Mouse (Mus musculus): ENCODE measurements around the gene Snap25. TPM values are rescaled to one million over a fixed set of nuclear protein-coding genes. Genes with fewer than 3 reads are reported as not detected.

Snap25 gene
- polyA plus RNA-seq, 1 experiment from 2014 or later, result 7.3 TPM

DNA sequence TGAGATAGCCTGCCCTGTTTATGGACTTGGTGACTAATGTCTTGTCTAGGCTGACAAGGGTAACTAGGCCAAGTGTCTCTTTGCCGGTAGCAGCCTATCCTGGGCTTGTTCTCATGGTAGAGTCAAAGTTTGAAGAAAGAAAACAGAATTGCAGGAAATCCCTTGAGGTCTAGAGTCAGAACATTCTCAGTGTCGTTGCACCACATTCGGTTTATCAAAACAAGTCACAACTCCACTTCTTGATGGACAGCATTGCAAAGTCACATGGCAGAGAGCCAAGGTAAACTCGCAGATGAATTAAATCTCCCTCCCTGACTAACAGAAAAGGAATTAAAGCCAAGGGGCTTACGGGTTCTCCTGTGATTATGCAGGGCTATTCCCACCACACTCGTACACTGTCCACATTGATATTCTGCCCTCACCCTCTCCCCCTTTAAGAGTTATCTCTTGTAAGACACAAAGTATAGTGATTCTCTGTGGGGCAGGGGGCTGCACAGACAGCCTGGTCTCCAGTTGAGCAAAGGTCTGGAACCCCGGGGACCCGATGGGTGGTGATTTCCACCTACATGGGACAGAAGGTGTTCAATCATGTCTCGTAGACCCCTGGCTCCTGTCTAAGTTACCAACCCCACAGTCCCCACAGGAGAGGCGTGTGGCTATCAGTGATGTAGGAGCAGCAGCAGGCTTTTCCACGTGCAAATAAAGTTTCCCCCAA lies 30.9 kb upstream of the Snap25 start:
- Histone ChIP-seq H3K4me3 (no peak overlapping the region), H3K27me3 (no peaks in the 10 kb centered on the region), H3K4me2 (replicated peaks) (no peak overlapping the region), H3K4me1 (peaks cover 24% of the 10 kb centered on the region), H3K9me3 (no peaks in the 10 kb centered on the region), H3K9ac (no peak overlapping the region), H3K36me3 (no peaks in the 10 kb centered on the region), H3K27ac (no peak overlapping the region)
- WGBS, result 70% methylated on average over 11 of the region's 11 CpGs
- no peak for ATAC-seq (ENCODE audit: insufficient number of reproducible peaks, insufficient read depth, low FRiP score, low TSS enrichment)

- Histone ChIP-seq H3K27me3 (no peaks in the 10 kb centered on the region), H3K4me1 (peaks cover 4% of the 10 kb centered on the region; the same call in 1 of the 2 replicates), H3K36me3 (no peaks in the 10 kb centered on the region), H3K9me3 (no peaks in the 10 kb centered on the region), H3K4me3 (no peak overlapping the region), H3K9ac (no peak overlapping the region), H3K27ac (no peak overlapping the region), H3K4me2 (replicated peaks) (no peak overlapping the region)
- WGBS, result 51% methylated on average over 3 of the region's 3 CpGs
- no peak for ATAC-seq (ENCODE audit: insufficient number of reproducible peaks, insufficient read depth, low FRiP score, low TSS enrichment)
Observed at GRCm38 (mm10) chr2:136686195-136686594, 27.1 kb upstream of the Snap25 start.

DNA sequence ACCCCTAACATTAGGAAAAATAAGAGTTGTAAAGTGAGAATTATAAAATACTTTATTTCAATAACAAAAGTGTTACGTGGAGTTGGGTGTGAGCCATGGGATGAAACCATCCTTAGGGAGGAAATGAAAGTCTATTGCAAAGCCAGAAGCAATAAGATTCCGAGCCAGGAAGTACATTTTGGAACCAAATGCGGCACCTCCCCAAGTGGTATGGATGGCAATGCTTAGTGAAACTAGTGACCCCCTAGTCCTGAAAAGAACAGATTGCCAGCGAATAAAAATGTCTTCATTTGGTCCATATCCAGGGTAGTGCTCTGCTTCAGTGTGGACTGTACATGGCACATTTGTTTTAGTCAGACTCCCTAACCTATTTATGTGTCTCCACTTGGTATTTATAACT lies 25.9 kb upstream of the Snap25 start:
- Histone ChIP-seq H3K27ac (no peak overlapping the region), H3K4me2 (replicated peaks) (no peak overlapping the region), H3K36me3 (no peaks in the 10 kb centered on the region), H3K9ac (no peak overlapping the region), H3K9me3 (no peaks in the 10 kb centered on the region), H3K4me3 (no peak overlapping the region), H3K27me3 (no peaks in the 10 kb centered on the region), H3K4me1 (peaks cover 3% of the 10 kb centered on the region; the same call in 1 of the 2 replicates)
- ATAC-seq (ENCODE audit: insufficient number of reproducible peaks, insufficient read depth, low FRiP score, low TSS enrichment), result no peak
- WGBS, result 81% methylated on average over 4 of the region's 4 CpGs

DNA sequence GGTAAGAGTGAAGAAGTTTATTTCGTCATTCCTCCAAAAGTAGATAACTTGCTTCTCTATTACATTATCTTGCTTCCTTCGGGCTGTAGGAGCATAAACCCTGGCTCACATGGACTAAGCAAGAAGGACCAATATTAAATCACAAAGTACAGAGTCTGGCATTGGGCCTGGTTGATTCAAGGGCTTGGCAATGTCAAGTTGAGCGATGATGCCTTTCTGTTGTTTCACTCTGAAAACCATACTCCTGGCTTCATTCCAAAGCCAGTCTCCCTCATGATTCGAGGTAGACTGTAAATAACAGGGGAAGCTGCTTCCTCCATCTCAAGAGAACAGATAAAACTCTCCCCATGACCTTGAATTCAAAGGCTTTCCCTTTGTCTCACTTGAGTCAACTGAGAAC lies 23.8 kb upstream of the Snap25 start:
- no peak overlapping the region for H3K4me2 ChIP-seq (replicated peaks)
- ATAC-seq (ENCODE audit: insufficient number of reproducible peaks, insufficient read depth, low FRiP score, low TSS enrichment), result no peak
- H3K4me1 ChIP-seq, result no peaks in the 10 kb centered on the region
- no peak overlapping the region for H3K27ac ChIP-seq
- H3K9ac ChIP-seq, result no peak overlapping the region
- no peaks in the 10 kb centered on the region for H3K9me3 ChIP-seq
- H3K4me3 ChIP-seq, result no peak overlapping the region
- H3K36me3 ChIP-seq, result no peaks in the 10 kb centered on the region
- 75% methylated on average over 4 of the region's 4 CpGs for WGBS
- H3K27me3 ChIP-seq, result no peaks in the 10 kb centered on the region

- Histone ChIP-seq H3K27me3 (no peaks in the 10 kb centered on the region), H3K36me3 (no peaks in the 10 kb centered on the region), H3K9ac (no peak overlapping the region), H3K4me2 (replicated peaks) (no peak overlapping the region), H3K4me3 (no peak overlapping the region), H3K27ac (no peak overlapping the region), H3K4me1 (no peaks in the 10 kb centered on the region), H3K9me3 (no peaks in the 10 kb centered on the region)
- 92% methylated on average over 1 of the region's 1 CpGs for WGBS
- ATAC-seq (ENCODE audit: insufficient number of reproducible peaks, insufficient read depth, low FRiP score, low TSS enrichment), result no peak
Observed at GRCm38 (mm10) chr2:136691681-136692080, 21.6 kb upstream of the Snap25 start.

GRCm38 (mm10) chr2:136699429-136700227 lies 13.6 kb upstream of the Snap25 start:
- H3K27ac ChIP-seq, result no peak overlapping the region
- no peak overlapping the region for H3K9ac ChIP-seq
- ATAC-seq (ENCODE audit: insufficient number of reproducible peaks, insufficient read depth, low FRiP score, low TSS enrichment), result no peak
- no peaks in the 10 kb centered on the region for H3K9me3 ChIP-seq
- no peaks in the 10 kb centered on the region for H3K4me1 ChIP-seq
- H3K27me3 ChIP-seq, result no peaks in the 10 kb centered on the region
- no peak overlapping the region for H3K4me3 ChIP-seq
- H3K36me3 ChIP-seq, result no peaks in the 10 kb centered on the region
- 72% methylated on average over 3 of the region's 3 CpGs for WGBS
- H3K4me2 ChIP-seq (replicated peaks), result no peak overlapping the region

- ATAC-seq (ENCODE audit: insufficient number of reproducible peaks, insufficient read depth, low FRiP score, low TSS enrichment), result no peak
- 75% methylated on average over 2 of the region's 2 CpGs for WGBS
- H3K4me1 ChIP-seq, result no peaks in the 10 kb centered on the region
- H3K36me3 ChIP-seq, result no peaks in the 10 kb centered on the region
- no peak overlapping the region for H3K4me3 ChIP-seq
- H3K9ac ChIP-seq, result no peak overlapping the region
- no peaks in the 10 kb centered on the region for H3K9me3 ChIP-seq
- no peaks in the 10 kb centered on the region for H3K27me3 ChIP-seq
- H3K4me2 ChIP-seq (replicated peaks), result no peak overlapping the region
- H3K27ac ChIP-seq, result no peak overlapping the region
Observed at GRCm38 (mm10) chr2:136703376-136703775, 9.9 kb upstream of the Snap25 start.

GRCm38 (mm10) chr2:136711155-136711554 lies 2.1 kb upstream of the Snap25 start:
- Histone ChIP-seq H3K4me2 (replicated peaks) (no peak overlapping the region), H3K36me3 (no peaks in the 10 kb centered on the region), H3K4me1 (peaks cover 13% of the 10 kb centered on the region), H3K4me3 (no peak overlapping the region), H3K27me3 (peaks cover 3% of the 10 kb centered on the region; the same call in 1 of the 2 replicates), H3K9me3 (no peaks in the 10 kb centered on the region), H3K9ac (no peak overlapping the region), H3K27ac (no peak overlapping the region)
- ATAC-seq (ENCODE audit: insufficient number of reproducible peaks, insufficient read depth, low FRiP score, low TSS enrichment), result no peak
- WGBS, result 59% methylated on average over 3 of the region's 3 CpGs

GRCm38 (mm10) chr2:136711746-136712440 lies 1.4 kb upstream of the Snap25 start:
- 5% methylated on average over 20 of the region's 28 CpGs for WGBS
- Histone ChIP-seq H3K4me2 (replicated peaks) (peak overlapping the region; percentile 63), H3K27ac (no peak overlapping the region), H3K27me3 (peaks cover 3% of the 10 kb centered on the region; the same call in 1 of the 2 replicates), H3K4me1 (peaks cover 13% of the 10 kb centered on the region), H3K9me3 (no peaks in the 10 kb centered on the region), H3K4me3 (peak overlapping the region; percentile 41), H3K9ac (no peak overlapping the region), H3K36me3 (no peaks in the 10 kb centered on the region)
- ATAC-seq (ENCODE audit: insufficient number of reproducible peaks, insufficient read depth, low FRiP score, low TSS enrichment), result no peak

- H3K4me2 ChIP-seq (replicated peaks), result peak overlapping the region; percentile 63
- WGBS, result under 1% methylated on average over 13 of the region's 13 CpGs
- H3K4me1 ChIP-seq, result peaks cover 13% of the 10 kb centered on the region
- H3K27me3 ChIP-seq, result peaks cover 3% of the 10 kb centered on the region; the same call in 1 of the 2 replicates
- H3K36me3 ChIP-seq, result no peaks in the 10 kb centered on the region
- no peaks in the 10 kb centered on the region for H3K9me3 ChIP-seq
- H3K27ac ChIP-seq, result no peak overlapping the region
- no peak for ATAC-seq (ENCODE audit: insufficient number of reproducible peaks, insufficient read depth, low FRiP score, low TSS enrichment)
- H3K9ac ChIP-seq, result no peak overlapping the region
- peak overlapping the region; percentile 41 for H3K4me3 ChIP-seq
Observed at GRCm38 (mm10) chr2:136712441-136713015, 725 bp upstream of the Snap25 start.

GRCm38 (mm10) chr2:136714008-136714411 lies 757 bp downstream of the Snap25 start:
- H3K4me2 ChIP-seq (replicated peaks), result peak overlapping the region; percentile 63
- H3K36me3 ChIP-seq, result no peaks in the 10 kb centered on the region
- peak; percentile 88; the same call in 1 of the 2 replicates for ATAC-seq (ENCODE audit: insufficient number of reproducible peaks, insufficient read depth, low FRiP score, low TSS enrichment)
- no peaks in the 10 kb centered on the region for H3K9me3 ChIP-seq
- peak overlapping the region; percentile 41 for H3K4me3 ChIP-seq
- H3K4me1 ChIP-seq, result peaks cover 13% of the 10 kb centered on the region
- H3K9ac ChIP-seq, result no peak overlapping the region
- 0% methylated on average over 22 of the region's 22 CpGs for WGBS
- no peak overlapping the region for H3K27ac ChIP-seq
- peaks cover 3% of the 10 kb centered on the region; the same call in 1 of the 2 replicates for H3K27me3 ChIP-seq

Data from embryonic facial prominence, embryonic 12.5 days (tissue).